Mouse (Mus musculus) heart, adult 11 months (tissue): ENCODE results near the gene Magea8.
"Not testable (repeated sequence)": the region's sequence is repeated elsewhere in the genome, so short reads cannot be mapped to it uniquely, and the experiment has no call there.

ENCODE experiments used
- DNase-seq: peaks from one replicate; pipeline ENCODE4 v3.0.0; 2022

Gene Magea8

GRCm38 (mm10) chrX:154995750-154996149 is at the start of gene Magea8:
Gene Magea8 (minus strand): TSS chrX:154995850.
- not testable (repeated sequence) for DNase-seq

- DNase-seq: not testable (repeated sequence)
Measured at GRCm38 (mm10) chrX:154949405-154949804, 46.2 kb downstream of the Magea8 start, which contains the start of gene Magea3. Gene Magea3 (minus strand): TSS chrX:154949505.

- not testable (repeated sequence) for DNase-seq
Measured at GRCm38 (mm10) chrX:154935887-154936286, 59.8 kb downstream of the Magea8 start, which contains the start of gene Magea6. Gene Magea6 (minus strand): TSS chrX:154935987.
